Comparison of ENCODE assay signal across 7 mouse cellular contexts in genomic region chr2:118199867-118200266, GRCm38 (mm10). TPM values are rescaled to one million over a fixed set of nuclear protein-coding genes. Genes with fewer than 3 reads are reported as not detected.
DNase-seq lines count a peak whose midpoint lies in the region; ATAC-seq and TF ChIP-seq lines count a peak whose summit lies in the region.

No protein-coding gene starts in this region.

- H3K27ac ChIP-seq in forebrain, postnatal 0 days (ENCODE audit: low read depth, low read length): no peak overlapping the region
- no peak overlapping the region for H3K27ac ChIP-seq in hindbrain, embryonic 16.5 days (ENCODE audit: low read depth, low read length)

- H3K36me3 ChIP-seq in forebrain, postnatal 0 days (ENCODE audit: insufficient read depth): no peaks in the 10 kb centered on the region
- H3K36me3 ChIP-seq in hindbrain, embryonic 16.5 days (ENCODE audit: control insufficient read depth, insufficient read depth, low read length): no peaks in the 10 kb centered on the region

- no peak overlapping the region for H3K4me2 ChIP-seq in forebrain, postnatal 0 days (ENCODE audit: low read depth)
- H3K4me2 ChIP-seq in hindbrain, embryonic 16.5 days (ENCODE audit: low read length): no peak overlapping the region

- H3K9me3 ChIP-seq in forebrain, postnatal 0 days (ENCODE audit: low read length): no peaks in the 10 kb centered on the region
- no peaks in the 10 kb centered on the region for H3K9me3 ChIP-seq in hindbrain, embryonic 16.5 days (ENCODE audit: control insufficient read depth, low read length)

- 3% methylated on average over 5 of the region's 5 CpGs for WGBS in forebrain, postnatal 0 days
- WGBS in hindbrain, embryonic 16.5 days: 7% methylated on average over 5 of the region's 5 CpGs

- peak; percentile 59 for ATAC-seq in forebrain, postnatal 0 days
- peak; percentile 48; the same call in 1 of the 2 replicates for ATAC-seq in hindbrain, embryonic 16.5 days

- peak; percentile 89 for TF ChIP-seq CTCF in forebrain, postnatal 0 days (IDR thresholded peaks at IDR 0.05; ENCODE audit: low read depth)

- no peak overlapping the region for H3K4me3 ChIP-seq in forebrain, postnatal 0 days (ENCODE audit: low read depth, low read length)
- no peak overlapping the region for H3K4me3 ChIP-seq in hindbrain, embryonic 16.5 days (ENCODE audit: low read length)

- DNase-seq in R1 (ENCODE audit: low read depth, low spot score): peak; percentile 83
- peak; percentile 63 to 73 for DNase-seq in cerebellum, adult 18-20 months
- peak; percentile 85 for DNase-seq in forebrain, postnatal 0 days
- peak; percentile 73 to 83 for DNase-seq in layer of hippocampus, postnatal 36 days
- peak; percentile 88 for DNase-seq in mesoderm, embryonic 11.5 days (ENCODE audit: low read depth, low spot score)
- peak; percentile 40 for DNase-seq in spleen, adult 12 weeks (ENCODE audit: low spot score)

- H3K9ac ChIP-seq in forebrain, postnatal 0 days: no peak overlapping the region
- H3K9ac ChIP-seq in hindbrain, embryonic 16.5 days (ENCODE audit: low read depth, low read length): no peak overlapping the region

- no peaks in the 10 kb centered on the region for H3K27me3 ChIP-seq in forebrain, postnatal 0 days (ENCODE audit: insufficient read depth, low read length)
- H3K27me3 ChIP-seq in hindbrain, embryonic 16.5 days (replicated peaks; ENCODE audit: control insufficient read depth, insufficient read depth, low read length): no peaks in the 10 kb centered on the region

- peaks cover 13% of the 10 kb centered on the region for H3K4me1 ChIP-seq in forebrain, postnatal 0 days (ENCODE audit: insufficient read depth)
- H3K4me1 ChIP-seq in hindbrain, embryonic 16.5 days (ENCODE audit: control insufficient read depth, insufficient read depth, low read depth, low read length): peaks cover 16% of the 10 kb centered on the region

RNA-seq across cellular contexts. Expression of gene Fsip1, which starts 56.9 kb away (rescaled TPM):
- 2.9 and 3.7 TPM in 2 replicates for total RNA-seq in forebrain, postnatal 0 days (2014; rRNA removed)
- polyA plus RNA-seq in forebrain, postnatal 0 days (2015; fragmentation: Nextera tagmentation; extraction: Ambion mirVana): 4.0 and 5.7 TPM in 2 replicates
- polyA plus RNA-seq in hindbrain, embryonic 16.5 days (2015; fragmentation: Nextera tagmentation; extraction: Ambion mirVana): 4.1 TPM in 2 replicates
- total RNA-seq in layer of hippocampus, postnatal 36 days (2021): under 1 TPM; 0.52 to 0.88 TPM
